Mouse (Mus musculus) myocyte (in vitro differentiated cells): ENCODE results near the gene Klhl18.
"Not testable (repeated sequence)": the region's sequence is repeated elsewhere in the genome, so short reads cannot be mapped to it uniquely, and the experiment has no call there.

Source experiments
- E2F4 ChIP-seq: IDR thresholded peaks from one replicate; pipeline ENCODE4 v1.6.1; 2011; ENCODE audit warnings: mild to moderate bottlenecking, control low read depth, moderate library complexity; ENCODE audit not compliant: insufficient read depth
- MAX ChIP-seq: IDR thresholded peaks from one replicate; pipeline ENCODE4 v1.6.1; 2011; ENCODE audit warnings: low read depth, mild to moderate bottlenecking, control low read depth
- POLR2A ChIP-seq: IDR thresholded peaks from one replicate; pipeline ENCODE4 v1.6.1; 2011; ENCODE audit warnings: low read depth, mild to moderate bottlenecking, control low read depth, moderate library complexity; ENCODE audit not compliant: insufficient read length

GRCm38 (mm10) chr9:110377655-110378054 lies 98.8 kb downstream of the Klhl18 start:
- not testable (repeated sequence) for TF ChIP-seq POLR2A, E2F4, MAX
